In genomic region chr10:42876172-42876571, GRCm38 (mm10) we compare ENCODE assay signal across 19 mouse cellular contexts.
"Had no signal": no experiment of that assay in that cellular context is flagged by ENCODE, and none has a peak within 500 bp of the region (broad histone marks: within the 10 kb centered on the region; RNA-seq: fewer than 3 reads in every experiment).

No protein-coding gene starts in this region.

- H3K27me3 ChIP-seq: midbrain, embryonic 12.5 days; neural tube, embryonic 13.5 days; neural tube, embryonic 15.5 days had no signal

- H3K9ac ChIP-seq: lung, embryonic 14.5 days; midbrain, embryonic 12.5 days; neural tube, embryonic 13.5 days; neural tube, embryonic 15.5 days had no signal

- H3K9me3 ChIP-seq: midbrain, embryonic 10.5 days; midbrain, embryonic 12.5 days; neural tube, embryonic 13.5 days; neural tube, embryonic 15.5 days had no signal

- ATAC-seq: midbrain, embryonic 16.5 days had no signal

- DNase-seq: lung, adult 18-20 months; lung, embryonic 14.5 days; lung, postnatal 10 days; lung, postnatal 4 days; midbrain, embryonic 14.5 days; retina, postnatal 1 day; right cerebral cortex, adult 18-20 months; right cerebral cortex, postnatal 25 days; right cerebral cortex, postnatal 4 days; spleen, adult 18-20 months; thymus, adult 18-20 months; thymus, postnatal 14 days; thymus, postnatal 36 days had no signal

- H3K27ac ChIP-seq: midbrain, embryonic 10.5 days; midbrain, embryonic 12.5 days; neural tube, embryonic 13.5 days; neural tube, embryonic 15.5 days had no signal

- H3K4me2 ChIP-seq: lung, embryonic 14.5 days; midbrain, embryonic 12.5 days; neural tube, embryonic 13.5 days; neural tube, embryonic 15.5 days had no signal

- H3K4me3 ChIP-seq: midbrain, embryonic 10.5 days; midbrain, embryonic 12.5 days; myocyte; neural tube, embryonic 13.5 days; neural tube, embryonic 15.5 days had no signal

- H3K36me3 ChIP-seq: midbrain, embryonic 10.5 days; midbrain, embryonic 12.5 days; neural tube, embryonic 13.5 days; neural tube, embryonic 15.5 days had no signal
